Mouse (Mus musculus) c-Kit-positive CD71-positive TER-119-positive erythroid progenitor cells, embryonic 14.5 days (primary cell): ENCODE results near the gene Bbc3.
A peak's percentile ranks its signal among the peaks of the same experiment; 100 is the strongest.

Experiments used
- DNase-seq: peaks from one replicate; pipeline ENCODE4 v3.0.0-alpha.2; 2013; ENCODE audit warnings: low spot score

Gene Bbc3

DNA sequence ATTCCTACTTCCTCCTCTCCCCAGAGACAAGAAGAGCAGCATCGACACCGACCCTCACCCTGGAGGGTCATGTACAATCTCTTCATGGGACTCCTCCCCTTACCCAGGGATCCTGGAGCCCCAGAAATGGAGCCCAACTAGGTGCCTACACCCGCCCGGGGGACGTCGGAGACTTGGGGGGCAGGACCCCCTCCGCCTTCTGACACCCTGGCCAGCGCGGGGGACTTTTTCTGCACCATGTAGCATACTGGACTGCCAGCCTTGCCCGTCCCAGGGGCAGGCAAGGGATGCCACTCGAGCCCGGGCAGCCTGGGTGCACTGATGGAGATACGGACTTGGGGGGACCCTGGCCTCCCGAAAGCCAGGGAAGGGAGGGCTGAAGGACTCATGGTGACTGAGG lies 8.9 kb downstream of the Bbc3 start:
- DNase-seq, result no peak

DNA sequence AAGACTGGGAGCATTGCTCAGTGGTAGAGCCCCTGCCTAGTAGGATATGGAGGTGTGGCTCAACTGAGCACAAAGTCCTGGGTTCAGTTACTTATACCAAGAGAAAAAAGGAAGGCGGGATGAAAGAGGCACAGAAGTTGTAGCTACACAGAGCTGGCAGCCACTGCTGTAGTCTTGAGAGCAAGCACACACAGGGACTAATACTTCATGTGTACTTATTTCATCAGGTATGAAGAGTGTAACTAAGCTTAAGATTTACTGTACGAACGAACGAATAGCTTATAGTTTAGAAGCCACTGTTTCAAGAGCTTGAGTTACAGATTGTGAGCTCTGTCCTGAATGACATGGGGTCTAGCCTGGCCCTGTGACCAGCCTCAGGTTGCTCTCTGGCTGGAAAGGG lies 11.0 kb downstream of the Bbc3 start:
- DNase-seq, result no peak

DNA sequence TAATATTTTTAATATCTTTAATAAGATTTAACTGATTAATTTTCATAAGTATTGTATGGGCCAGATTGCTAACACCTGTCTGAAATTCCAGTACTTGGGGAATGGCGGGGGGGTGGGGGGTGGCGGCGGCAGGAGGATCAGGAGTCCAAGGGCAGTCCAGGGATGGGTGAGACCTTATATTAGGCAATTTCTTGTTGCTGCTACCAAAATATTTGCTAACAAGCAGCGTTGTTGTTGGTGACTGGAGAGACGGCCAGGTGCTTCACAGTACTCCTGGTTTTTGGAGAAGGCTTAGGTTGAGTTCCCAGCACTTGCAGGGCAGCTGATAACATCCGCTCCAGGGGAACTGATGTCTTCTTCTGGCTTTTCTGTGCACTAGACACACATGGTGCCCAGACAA lies 12.3 kb downstream of the Bbc3 start:
- DNase-seq, result no peak

DNA sequence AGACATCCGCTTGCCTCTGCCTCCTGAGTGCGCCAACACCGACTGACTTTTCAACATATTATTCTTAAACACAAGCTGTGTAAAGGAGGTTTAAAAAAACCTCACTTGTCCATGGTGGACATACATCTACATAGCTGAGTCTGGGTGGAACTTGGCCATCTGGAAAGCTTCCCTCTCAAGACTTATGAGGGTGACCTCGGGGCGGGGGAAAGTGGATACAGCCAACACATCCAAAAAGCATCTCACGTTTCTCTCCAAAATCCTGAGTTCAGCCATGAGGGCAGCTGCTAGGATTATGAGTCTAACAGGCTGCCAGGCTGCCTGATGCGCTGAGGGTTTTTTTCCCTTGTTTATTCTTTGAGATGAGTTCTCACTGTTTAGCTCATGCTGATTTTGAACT lies 16.5 kb downstream of the Bbc3 start:
- DNase-seq, result no peak

DNA sequence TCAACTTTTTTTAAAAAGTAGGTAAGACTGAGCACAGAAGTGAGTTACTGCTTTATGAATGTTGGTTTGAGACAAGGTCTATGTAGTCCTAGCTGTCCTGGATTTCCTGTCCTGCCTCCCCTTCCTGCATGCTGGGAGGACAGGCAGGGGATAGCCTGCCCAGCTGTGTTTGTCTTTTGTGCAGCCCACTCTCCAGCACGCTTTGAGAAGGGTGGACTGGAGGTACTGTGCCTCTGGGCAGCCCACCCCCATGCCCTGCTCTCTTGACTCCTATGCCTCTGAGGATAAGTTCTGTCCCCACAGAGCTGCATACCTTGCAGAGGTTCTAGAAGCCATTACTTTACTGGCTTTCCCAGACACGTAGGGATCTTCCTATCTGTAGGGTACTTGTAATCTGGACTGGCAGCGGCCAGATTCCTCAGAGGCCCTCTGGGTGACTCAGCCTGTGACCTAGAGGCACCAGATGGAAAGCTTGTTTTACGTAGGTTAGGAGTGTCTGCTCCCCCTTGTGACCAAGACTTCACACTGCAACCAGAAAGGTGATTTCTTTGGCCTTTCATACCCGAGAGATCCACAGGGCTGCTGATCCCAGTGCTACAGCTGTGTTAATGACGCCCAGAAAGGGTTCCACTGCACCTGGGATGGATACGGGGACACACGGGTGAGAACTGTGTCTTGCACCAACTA lies 17.9 kb downstream of the Bbc3 start:
- DNase-seq, result peak; percentile 80

DNA sequence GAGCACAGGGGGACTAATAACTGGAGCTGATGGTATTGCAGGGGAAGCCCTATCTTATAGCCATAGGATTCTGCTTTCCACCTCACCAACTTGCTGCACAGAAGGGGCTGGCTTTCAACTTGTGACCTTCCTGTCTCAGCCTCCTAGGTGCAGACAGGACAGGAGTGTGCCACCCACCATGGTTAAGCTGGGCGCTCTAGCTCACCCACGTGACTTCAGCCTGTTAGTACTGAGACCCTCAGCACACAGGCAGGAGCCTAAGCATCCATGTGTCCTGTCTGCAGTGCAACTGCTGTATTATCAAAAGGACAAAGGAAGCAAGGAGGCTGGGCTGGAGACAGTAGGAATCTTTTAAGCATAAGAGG lies 18.4 kb downstream of the Bbc3 start:
- DNase-seq, result no peak

DNA sequence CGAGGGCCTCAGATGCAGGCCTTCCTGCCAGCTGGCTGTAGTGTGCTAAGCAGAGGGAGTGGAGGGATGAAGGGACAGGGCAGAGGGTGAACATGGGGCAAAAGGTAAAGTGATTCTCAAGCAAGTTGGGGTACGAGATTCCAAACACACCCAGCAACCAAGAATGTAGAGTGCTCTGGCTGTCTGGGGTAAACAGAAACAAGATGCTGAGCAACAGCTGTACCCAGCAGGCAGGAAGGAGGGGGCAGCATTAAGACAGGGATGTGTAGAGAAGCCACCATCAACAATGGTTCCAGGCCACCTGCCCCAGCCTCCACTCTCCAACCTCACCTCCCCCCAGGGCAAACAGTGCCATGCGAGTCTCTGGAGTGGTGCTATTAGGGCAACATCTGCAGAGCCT lies 21.0 kb downstream of the Bbc3 start:
- DNase-seq, result no peak

DNA sequence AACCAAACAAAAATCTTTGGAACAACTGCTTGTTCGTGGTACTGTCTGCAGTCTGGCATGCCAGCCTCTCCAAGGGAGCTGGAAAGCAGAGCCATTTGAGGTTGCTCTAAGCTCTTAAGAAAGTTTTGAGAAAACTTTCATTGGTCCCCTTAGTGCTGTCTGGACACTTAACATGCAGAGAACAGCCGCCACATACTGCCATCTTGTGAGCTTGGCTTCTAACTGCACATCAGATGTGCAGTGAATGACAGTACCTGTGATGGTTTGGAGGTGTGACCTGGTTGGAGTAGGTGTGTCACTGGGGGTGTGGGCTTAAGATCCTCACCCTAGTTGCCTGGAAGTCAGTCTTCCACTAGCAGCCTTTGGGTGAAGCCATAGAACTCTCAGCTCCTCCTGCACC lies 29.5 kb downstream of the Bbc3 start:
- DNase-seq, result no peak

DNA sequence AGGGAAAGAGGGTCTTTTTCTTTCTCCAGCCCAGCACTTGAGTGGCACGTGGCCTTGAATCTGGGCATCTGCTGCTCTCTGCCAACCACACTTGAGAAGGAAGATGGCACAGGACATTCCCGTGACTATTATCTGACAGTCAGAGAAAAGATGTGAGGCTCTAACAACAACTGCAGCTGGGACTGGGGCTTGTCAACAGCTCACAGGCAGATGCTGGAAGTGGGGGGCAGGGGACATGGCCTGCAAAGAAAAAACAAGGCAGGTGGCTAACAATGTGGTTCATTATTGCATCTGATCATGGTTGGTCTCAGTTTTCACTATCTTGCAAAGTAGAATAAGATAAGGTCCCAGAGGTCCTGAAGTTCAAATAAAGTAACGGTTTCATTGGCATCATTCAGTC lies 36.4 kb downstream of the Bbc3 start:
- DNase-seq, result no peak

DNA sequence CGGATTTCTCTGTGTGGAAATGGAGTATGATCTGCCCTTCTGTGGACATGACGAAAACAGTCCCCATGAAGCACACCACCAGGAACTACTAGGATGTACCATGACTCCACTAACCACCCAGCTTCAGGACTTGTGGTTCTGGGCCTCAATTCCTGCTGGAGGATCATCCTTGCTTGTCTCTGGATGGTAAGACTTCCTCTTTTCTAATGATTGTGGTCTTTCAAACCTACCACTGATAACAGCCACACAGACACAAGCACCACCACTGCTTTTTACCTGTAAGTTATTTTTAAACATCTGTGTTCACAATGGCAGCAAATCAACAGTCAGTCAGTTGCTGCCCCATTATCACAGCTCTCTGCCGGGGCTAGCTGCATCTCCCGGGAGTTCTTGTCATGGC lies 37.1 kb downstream of the Bbc3 start:
- no peak for DNase-seq

DNA sequence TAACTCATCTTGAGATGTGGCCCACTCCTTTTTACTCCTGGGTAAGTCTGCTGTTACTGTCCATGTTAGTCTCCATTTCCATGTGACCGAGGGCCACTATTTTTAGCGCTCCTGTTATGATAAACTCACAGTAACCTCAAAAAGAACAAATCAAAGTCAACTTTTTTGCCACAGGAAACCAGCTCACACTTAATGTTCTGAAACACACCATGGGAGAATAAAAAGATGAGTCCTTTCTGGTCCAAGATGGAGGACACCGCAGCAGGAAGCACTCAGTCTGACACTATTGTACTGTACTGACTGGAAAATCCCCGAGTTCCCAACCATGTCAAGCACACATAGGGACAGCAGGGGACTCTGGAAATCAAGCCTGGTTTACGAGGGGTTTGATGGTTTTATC lies 41.8 kb downstream of the Bbc3 start:
- no peak for DNase-seq

DNA sequence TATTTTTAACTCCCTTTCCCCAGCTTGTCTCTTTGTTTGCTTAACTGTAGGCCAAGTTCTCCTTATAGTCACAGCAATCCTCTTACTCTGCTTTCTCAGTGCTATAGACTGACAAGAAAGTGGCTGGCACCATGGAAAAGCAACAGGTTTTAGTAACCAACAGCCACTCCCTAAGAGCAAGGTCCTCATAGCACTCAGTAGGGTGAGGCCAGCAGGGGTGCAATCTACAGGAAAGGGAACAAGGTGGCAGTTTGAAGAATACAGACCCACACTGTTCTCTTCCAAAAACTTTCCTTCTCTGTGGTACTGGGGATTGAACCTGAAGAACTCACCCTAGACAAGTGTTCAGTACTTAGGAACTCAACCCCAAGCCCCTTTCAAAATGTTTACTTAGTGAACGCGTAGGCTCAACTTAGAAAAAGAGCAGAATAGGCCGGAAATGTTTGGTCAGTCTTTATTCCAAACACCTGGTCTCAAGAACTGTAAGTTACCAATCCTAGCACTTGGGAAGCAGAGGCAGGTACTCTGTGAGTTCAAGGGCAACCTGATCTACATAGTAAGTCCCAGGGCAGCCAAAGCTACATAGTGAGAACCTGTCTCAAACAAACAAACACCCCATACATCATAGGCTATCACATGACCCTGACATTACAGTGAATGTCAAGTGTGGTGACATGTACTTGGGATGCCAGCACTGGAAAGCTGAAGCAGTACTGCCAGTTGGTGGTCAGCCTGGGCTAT lies 47.8 kb downstream of the Bbc3 start:
- DNase-seq, result no peak

DNA sequence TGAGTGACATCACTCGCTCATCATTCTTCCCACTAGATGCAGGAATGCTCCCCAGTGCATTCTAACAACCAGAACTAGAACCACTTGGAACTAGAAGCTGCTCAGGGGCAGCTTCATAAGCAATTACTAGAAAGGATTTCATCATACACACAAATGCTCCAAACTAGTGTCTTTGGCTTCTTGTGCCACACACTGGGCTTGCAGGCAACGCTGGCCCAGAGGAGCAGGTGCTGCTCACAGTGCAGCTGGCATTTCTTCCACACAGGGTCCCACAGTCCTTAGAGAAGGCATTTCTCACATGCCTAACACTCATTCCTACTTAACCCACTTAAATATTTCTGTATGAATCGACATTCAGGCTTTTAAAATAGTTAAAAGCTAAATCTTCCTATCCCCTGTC lies 49.4 kb downstream of the Bbc3 start:
- no peak for DNase-seq

DNA sequence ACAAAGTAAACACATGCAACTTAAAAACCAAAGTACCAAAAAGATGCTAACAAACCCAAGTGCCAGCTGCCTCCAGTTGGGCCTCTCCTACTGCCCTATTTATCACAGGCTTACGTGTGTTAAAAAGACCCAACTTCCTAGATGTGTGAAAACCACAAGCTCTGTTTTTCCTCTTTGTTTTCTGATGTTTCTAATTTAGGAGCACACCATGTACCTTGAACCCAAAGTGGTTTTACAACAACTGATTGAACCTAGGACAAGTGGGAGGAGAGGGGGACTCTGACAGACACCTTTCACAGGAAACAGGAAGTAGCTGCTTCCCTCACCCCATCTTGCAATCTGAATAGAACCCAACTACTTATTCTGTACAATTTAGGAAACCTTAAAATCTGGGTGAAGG lies 56.1 kb downstream of the Bbc3 start:
- no peak for DNase-seq

DNA sequence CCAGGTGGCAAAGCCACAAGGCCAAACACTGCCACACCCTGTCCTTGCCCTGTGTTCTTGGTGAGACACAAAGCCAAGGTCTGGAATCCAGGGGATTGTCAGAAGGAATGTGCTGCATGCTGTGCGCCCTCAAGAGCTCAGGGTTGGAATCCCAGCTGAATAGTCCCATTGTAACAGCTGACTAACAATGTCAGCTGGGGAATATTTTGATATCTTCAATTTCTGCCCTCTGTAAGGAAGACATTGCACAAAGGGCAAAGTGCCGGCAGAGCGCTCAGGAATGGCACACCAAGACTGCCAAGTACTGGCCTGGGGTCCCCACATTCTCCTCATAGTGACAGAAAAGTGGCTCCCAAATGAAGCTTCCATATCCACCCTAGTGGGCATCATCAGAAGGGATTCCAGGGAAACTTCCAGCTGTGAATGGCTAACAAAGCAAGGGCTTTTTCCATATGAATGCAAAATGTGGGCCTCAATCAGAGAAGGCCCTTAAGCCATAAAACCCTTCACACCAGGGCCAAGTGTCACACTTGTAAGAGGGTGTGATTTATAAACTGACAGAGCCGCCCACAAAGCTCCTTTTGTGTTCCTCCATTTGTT lies 56.8 kb downstream of the Bbc3 start:
- no peak for DNase-seq

DNA sequence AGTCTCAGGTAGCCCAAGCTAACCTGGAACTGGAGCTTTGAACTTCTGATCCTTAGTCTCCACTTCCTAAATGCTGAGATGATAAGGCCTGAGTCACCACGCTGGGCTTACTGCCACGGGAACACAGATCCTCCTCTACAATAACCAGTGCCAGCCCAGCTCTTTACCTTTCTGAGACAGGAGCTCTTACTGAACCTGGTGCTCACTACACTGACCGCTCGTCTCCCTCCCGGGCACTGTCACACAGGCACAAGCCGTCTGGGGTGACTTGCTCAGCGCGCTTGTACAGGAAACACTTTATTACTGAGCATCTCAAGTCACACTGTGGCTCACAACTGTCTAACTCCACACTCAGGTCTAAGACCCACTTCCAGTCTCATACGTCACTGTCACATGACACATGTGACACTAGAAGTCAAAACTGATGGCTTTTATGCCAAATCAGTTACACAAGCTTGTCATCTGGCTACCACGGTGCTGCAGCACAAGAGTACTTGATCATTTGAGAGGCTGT lies 58.0 kb downstream of the Bbc3 start:
- no peak for DNase-seq

DNA sequence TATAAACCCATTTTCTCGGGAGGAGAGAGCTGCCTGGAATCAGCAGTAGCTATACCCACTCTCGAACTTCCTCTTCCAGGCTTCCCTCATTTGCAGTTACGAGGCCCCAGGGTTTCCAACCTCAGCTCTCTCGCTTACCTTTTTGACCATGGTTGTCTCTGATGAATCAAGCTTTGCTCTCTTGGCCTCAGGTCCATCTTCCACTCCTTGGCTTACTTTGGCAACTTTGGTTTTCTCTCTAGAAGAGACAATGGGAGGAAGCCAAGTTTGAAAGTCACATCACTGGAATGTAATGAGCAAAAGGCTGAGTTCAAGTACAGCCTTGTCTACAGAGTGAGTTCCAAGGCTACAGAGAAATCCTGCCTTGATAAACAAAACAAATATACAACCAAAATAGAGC lies 58.5 kb downstream of the Bbc3 start:
- DNase-seq, result no peak
